Mouse (Mus musculus) heart, adult 2 months (tissue): ENCODE measurements around the gene Nos3. TPM values are rescaled to one million over a fixed set of nuclear protein-coding genes. Genes with fewer than 3 reads are reported as not detected.
A peak's percentile ranks its signal among the peaks of the same experiment; 100 is the strongest.

Source experiments
- DNase-seq, 2 experiments: peaks; one replicate each; pipeline ENCODE4 v3.0.0; 2021
- H3K27ac ChIP-seq: fragments of 200-600 bp; 2 replicates; pipeline ENCODE4 v1.8.1; 2022
- H3K27me3 ChIP-seq: fragments of 200-500 bp; 2 replicates; pipeline ENCODE4 v1.6.1; 2012; ENCODE audit warnings: mild to moderate bottlenecking, low read length, inconsistent platforms, mixed read lengths; ENCODE audit not compliant: control insufficient read depth, insufficient read depth
- H3K36me3 ChIP-seq: fragments of 200-500 bp; 2 replicates; pipeline ENCODE4 v1.6.1; 2012; ENCODE audit warnings: low read length, inconsistent platforms; ENCODE audit not compliant: control insufficient read depth, insufficient read depth
- H3K4me1 ChIP-seq: fragments of 200-500 bp; 2 replicates; pipeline ENCODE4 v1.6.1; 2011; ENCODE audit warnings: low read length; ENCODE audit not compliant: control insufficient read depth, insufficient read depth
- H3K4me3 ChIP-seq: fragments of 200-600 bp; 2 replicates; pipeline ENCODE4 v1.8.1; 2022
- H3K79me2 ChIP-seq: fragments of 200-500 bp; replicated peaks from 2 replicates; pipeline ENCODE4 v1.6.1; 2012; ENCODE audit warnings: mild to moderate bottlenecking, inconsistent platforms, low read length, moderate library complexity, mixed read lengths; ENCODE audit not compliant: control insufficient read depth, insufficient read depth
- H3K9ac ChIP-seq: fragments of 200-500 bp; 2 replicates; pipeline ENCODE4 v1.6.1; 2012; ENCODE audit warnings: low read depth, mild to moderate bottlenecking, control low read depth, inconsistent platforms, low read length, mixed read lengths
- CTCF ChIP-seq: fragments of 200-600 bp; IDR thresholded peaks from 2 replicates; pipeline ENCODE4 v1.8.1; 2022; ENCODE audit warnings: antibody characterized with exemption, mild to moderate bottlenecking, moderate library complexity
- EP300 ChIP-seq: fragments of 200-500 bp; IDR thresholded peaks from 2 replicates; pipeline ENCODE4 v1.6.1; 2011; ENCODE audit warnings: low read depth, low read length, control low read depth; ENCODE audit not compliant: insufficient read depth
- POLR2A ChIP-seq: fragments of 200-500 bp; IDR thresholded peaks from 2 replicates; pipeline ENCODE4 v1.6.1; 2011; ENCODE audit warnings: mild to moderate bottlenecking, low read depth, low read length, control low read depth; ENCODE audit not compliant: insufficient read depth
- WGBS: fragments of 180-500 bp; shearing (Covaris S2); methylation state at CpG from one replicate; pipeline ENCODE4 v1.1.7; 2018; 5-methylcytosine and 5-hydroxymethylcytosine counted together
- intact Hi-C: fragments of 180-260 bp; cut with DNase I; formaldehyde crosslinking; loops from one replicate; pipeline ENCODE4 v1.15.1; 2025
- polyA plus RNA-seq: library from polyadenylated mRNA; depleted of rRNA; stranded (reverse); fragments of >200 nt; gene quantifications from 2 replicates; pipeline ENCODE4 v1.2.3, GENCODE M21; 2012
- total RNA-seq, 2 experiments: library from RNA; stranded (reverse); gene quantifications; 2 replicates each; pipeline ENCODE4 v1.2.3; 2021

Nos3 gene
- total and polyA plus RNA-seq, 3 experiments: 23.5 to 30.7 (median 24.4) TPM

DNA sequence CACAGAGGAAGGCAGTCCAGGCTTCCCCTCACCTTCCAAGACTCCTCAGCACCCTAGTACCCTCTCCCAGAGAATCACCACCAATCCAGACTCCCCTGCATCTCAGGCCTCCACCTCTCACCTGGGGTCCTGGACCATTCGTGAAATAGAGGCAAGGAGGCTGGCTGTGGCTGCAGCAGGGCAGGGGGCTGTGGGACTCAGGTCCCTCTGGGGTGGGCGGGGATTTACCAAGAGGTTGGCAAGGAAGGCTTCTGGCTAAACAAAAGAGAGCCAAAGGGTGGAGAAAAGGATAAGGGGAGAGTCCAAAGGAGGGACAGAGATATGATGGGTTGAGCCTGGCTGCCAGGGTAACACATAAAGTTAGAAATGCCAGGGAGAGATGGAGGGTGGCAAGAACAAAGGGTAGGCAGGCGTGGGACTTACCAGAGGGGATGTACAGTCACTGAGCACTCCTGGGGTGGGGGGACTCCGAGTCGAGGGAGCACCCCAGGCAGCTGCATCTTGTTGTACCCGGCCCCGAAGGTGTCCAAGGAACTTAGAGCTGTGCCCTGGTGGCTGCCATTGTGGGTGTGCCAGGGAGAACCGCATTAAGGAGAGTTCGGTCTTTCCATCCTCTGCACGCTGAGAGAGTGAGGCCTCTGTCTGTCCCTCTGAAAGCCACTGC, 21.4 kb downstream of the Nos3 start:
- H3K4me3 ChIP-seq: no peak overlapping the region
- peaks cover 13% of the 10 kb centered on the region for H3K4me1 ChIP-seq
- H3K27me3 ChIP-seq: no peaks in the 10 kb centered on the region
- DNase-seq: no peak
- 73% methylated on average over 10 of the region's 10 CpGs for WGBS
- H3K36me3 ChIP-seq: peaks cover 5% of the 10 kb centered on the region; the same call in 1 of the 2 replicates
- TF ChIP-seq CTCF: no peak
- TF ChIP-seq POLR2A: no peak
- no peak for TF ChIP-seq EP300
- intact Hi-C loops: no loop called here
- no peak overlapping the region for H3K27ac ChIP-seq
- no peaks in the 10 kb centered on the region for H3K79me2 ChIP-seq
- H3K9ac ChIP-seq: no peak overlapping the region

DNA sequence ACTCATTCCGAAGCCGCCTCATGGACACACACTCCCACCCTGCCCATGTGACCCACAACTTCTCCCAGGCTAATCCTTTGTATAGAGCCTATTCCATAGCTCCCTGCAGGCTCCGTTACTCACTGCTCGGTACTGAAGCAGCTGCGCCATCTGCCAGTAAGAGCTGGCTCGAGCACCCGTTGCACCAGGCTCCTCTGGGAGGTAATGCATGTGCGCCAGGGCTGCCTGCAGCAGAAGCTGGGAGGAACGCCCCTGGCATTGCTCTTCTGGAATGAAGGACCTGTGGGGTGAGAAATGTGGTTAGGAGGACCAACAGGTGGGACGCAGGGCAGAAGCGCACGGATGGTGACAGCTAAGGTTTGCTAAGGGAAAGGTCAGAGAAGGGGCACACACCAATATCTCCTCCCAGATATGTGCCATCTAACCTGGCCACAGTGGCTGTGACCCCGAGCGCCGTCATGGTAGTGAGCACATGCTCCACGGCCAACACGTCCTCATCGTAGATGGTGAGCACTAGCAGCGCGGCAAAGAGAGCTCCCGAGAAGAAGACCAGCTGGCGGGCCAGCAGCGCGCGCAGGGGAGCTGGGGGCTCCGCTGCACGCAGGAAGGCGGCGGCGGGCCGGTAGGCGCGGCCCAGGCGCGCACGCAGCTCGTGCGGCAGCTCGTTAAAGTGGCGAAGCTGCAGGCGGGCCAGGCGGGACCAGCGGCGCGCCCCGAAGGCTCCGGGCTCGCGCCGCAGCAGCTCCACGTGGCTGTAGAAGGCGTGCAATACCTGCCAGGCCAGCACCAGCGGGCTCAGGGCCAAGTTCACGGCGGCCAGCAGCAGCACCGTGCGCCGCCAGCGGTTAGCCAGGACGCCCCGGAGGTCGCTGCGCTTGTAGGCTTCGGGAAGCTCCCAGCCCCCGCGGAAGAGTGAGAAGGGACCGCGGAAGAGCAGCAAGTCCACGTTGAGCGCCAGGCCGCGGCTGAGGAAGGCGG, 22.9 kb downstream of the Nos3 start:
- WGBS: 1% methylated on average over 70 of the region's 73 CpGs
- Histone ChIP-seq H3K27me3 (no peaks in the 10 kb centered on the region), H3K9ac (peak overlapping the region; percentile 62), H3K4me1 (peaks cover 13% of the 10 kb centered on the region), H3K79me2 (no peaks in the 10 kb centered on the region), H3K4me3 (peak overlapping the region; percentile 58), H3K27ac (peak overlapping the region; percentile 54), H3K36me3 (peaks cover 5% of the 10 kb centered on the region; the same call in 1 of the 2 replicates)
- DNase-seq: peak; percentile 79 to 81
- TF ChIP-seq POLR2A (no peak), CTCF (peak; percentile 45), EP300 (no peak)
- intact Hi-C loops: no loop called here

DNA sequence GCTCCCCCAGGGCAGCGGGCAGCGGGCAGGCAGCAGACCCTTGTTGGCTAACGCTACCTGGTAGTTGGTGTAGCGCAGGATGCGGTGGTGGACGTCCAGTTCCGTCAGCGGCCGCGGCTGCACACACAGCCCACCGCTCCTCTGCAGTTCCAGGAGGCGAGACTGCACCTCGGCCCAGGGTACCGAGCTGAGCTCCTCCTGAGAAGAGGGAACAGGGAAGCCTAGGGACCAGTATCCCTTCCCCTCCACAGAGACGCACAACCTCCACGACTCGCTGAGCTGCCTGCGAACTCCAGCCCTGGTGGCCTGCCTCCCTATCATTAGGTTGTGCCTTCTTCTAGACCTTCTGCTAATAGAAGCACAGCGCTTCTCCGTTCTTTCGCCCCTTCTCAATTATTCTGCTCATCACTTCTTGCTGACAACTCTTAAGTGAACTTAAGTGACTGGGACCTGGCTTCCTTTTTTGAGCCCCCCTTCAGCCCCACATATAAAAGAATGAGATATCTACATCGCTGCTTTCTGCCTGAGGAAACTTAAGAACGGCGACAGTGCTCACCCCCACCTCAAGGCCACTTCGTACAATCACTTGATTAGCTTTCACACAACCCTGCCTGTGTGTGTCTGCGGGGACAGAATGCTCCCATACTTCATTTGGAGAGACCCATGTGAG, 23.8 kb downstream of the Nos3 start:
- WGBS: 38% methylated on average over 26 of the region's 26 CpGs
- no peak for DNase-seq
- peaks cover 13% of the 10 kb centered on the region for H3K4me1 ChIP-seq
- peak overlapping the region; percentile 54 for H3K27ac ChIP-seq
- H3K4me3 ChIP-seq: peak overlapping the region; percentile 58
- peak overlapping the region; percentile 62 for H3K9ac ChIP-seq
- intact Hi-C loops: no loop called here
- no peaks in the 10 kb centered on the region for H3K27me3 ChIP-seq
- no peaks in the 10 kb centered on the region for H3K79me2 ChIP-seq
- peaks cover 5% of the 10 kb centered on the region; the same call in 1 of the 2 replicates for H3K36me3 ChIP-seq
- TF ChIP-seq POLR2A: no peak
- no peak for TF ChIP-seq EP300
- no peak for TF ChIP-seq CTCF

DNA sequence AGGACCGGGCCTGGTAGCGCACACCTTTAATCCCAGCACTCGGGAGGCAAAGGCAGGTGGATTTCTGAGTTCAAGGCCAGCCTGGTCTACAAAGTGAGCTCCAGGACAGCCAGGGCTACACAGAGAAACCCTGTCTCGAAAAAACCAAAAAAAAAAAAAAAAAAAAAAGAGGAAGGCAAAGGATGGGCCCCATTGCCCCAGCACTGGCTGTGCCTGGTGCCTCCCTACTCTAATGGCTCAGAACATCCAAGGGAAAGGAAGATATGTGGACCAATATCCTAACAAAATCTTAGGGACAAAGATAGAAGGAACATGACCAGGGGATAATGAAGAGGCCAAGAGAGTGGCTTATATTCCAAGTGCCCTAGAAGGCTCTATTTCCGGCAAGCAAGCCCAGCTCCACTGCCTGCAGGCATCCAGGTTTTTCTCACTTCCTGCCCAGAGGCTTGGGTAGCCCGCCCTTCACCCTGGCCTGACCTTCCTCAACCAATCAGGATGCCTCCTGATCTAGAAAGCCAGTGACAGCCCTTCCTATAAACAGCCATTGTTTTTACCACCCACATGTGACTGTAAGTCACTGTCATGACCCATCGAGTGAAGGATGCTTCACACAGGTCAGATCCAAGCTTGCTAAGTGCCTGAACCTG, 24.5 kb downstream of the Nos3 start:
- no peaks in the 10 kb centered on the region for H3K27me3 ChIP-seq
- peaks cover 8% of the 10 kb centered on the region for H3K4me1 ChIP-seq
- no peak for DNase-seq
- intact Hi-C loops: no loop called here
- peaks cover under 1% of the 10 kb centered on the region; the same call in 1 of the 2 replicates for H3K36me3 ChIP-seq
- H3K9ac ChIP-seq: no peak overlapping the region
- no peak overlapping the region for H3K4me3 ChIP-seq
- no peaks in the 10 kb centered on the region for H3K79me2 ChIP-seq
- 58% methylated on average over 7 of the region's 7 CpGs for WGBS
- TF ChIP-seq POLR2A (0 out of 2 replicates have a peak, but pooled peaks have one; percentile 13), CTCF (no peak)
- H3K27ac ChIP-seq: no peak overlapping the region; the same call in 1 of the 2 replicates

DNA sequence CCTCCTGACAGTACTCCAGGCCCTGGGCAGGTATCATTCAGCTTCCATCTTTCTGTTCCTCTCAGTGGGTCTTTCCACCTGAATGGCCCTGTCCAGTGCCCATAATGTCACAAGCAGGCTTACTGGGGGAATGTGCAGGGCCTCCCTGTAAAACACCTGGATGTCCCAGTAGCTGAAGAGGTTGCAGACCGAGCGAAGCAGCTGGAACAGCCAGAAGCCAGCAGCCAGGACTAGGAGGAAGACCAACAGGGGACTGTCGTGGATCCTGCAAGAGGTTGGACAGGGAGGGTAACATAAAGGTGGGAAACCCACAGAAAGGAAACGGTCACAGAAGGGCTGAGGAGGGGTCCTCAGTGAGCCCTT, 25.0 kb downstream of the Nos3 start:
- Histone ChIP-seq H3K4me3 (no peak overlapping the region), H3K27ac (no peak overlapping the region; the same call in 1 of the 2 replicates), H3K9ac (no peak overlapping the region), H3K79me2 (no peaks in the 10 kb centered on the region), H3K27me3 (no peaks in the 10 kb centered on the region), H3K36me3 (no peaks in the 10 kb centered on the region), H3K4me1 (peaks cover 8% of the 10 kb centered on the region)
- DNase-seq: no peak
- no peak for TF ChIP-seq EP300
- TF ChIP-seq POLR2A: no peak
- no peak for TF ChIP-seq CTCF
- intact Hi-C loops: loop anchor here (5.0 kb wide), 1 partner anchor 32 kb away; no protein-coding TSS in a partner anchor
- WGBS: 88% methylated on average over 4 of the region's 4 CpGs
